Comparison of ENCODE assay signal across 19 mouse cellular contexts in genomic region chr12:105721452-105722132, GRCm38 (mm10). TPM values are rescaled to one million over a fixed set of nuclear protein-coding genes. Genes with fewer than 3 reads are reported as not detected.
DNase-seq lines count a peak whose midpoint lies in the region; ATAC-seq lines count a peak whose summit lies in the region.
"Had no signal": no experiment of that assay in that cellular context is flagged by ENCODE, and none has a peak within 500 bp of the region (broad histone marks: within the 10 kb centered on the region; RNA-seq: fewer than 3 reads in every experiment).

No protein-coding gene starts in this region.

- 50% methylated on average over 14 of the region's 14 CpGs for WGBS in embryonic facial prominence, embryonic 11.5 days
- 66% methylated on average over 14 of the region's 14 CpGs for WGBS in embryonic facial prominence, embryonic 10.5 days
- 41% methylated on average over 14 of the region's 14 CpGs for WGBS in hindbrain, embryonic 10.5 days
- whole genome bisulfite sequencing in midbrain, embryonic 12.5 days: 47% methylated on average over 14 of the region's 14 CpGs
- WGBS in neural tube, embryonic 15.5 days: 36% methylated on average over 14 of the region's 14 CpGs

- ATAC-seq in embryonic facial prominence, embryonic 11.5 days (replicated peaks; ENCODE audit: insufficient number of reproducible peaks, low FRiP score, low TSS enrichment, low read depth): no peak
- ATAC-seq in midbrain, embryonic 12.5 days (ENCODE audit: low FRiP score, low read depth): peak; percentile 52
- no peak for ATAC-seq in neural tube, embryonic 15.5 days (ENCODE audit: low FRiP score)
- ATAC-seq: lung, postnatal 0 days; Patski had no signal

- H3K4me1 ChIP-seq in embryonic facial prominence, embryonic 11.5 days (ENCODE audit: control insufficient read depth, insufficient read depth, low read length): no peaks in the 10 kb centered on the region
- peaks cover 8% of the 10 kb centered on the region; the same call in 1 of the 2 replicates for H3K4me1 ChIP-seq in embryonic facial prominence, embryonic 10.5 days
- H3K4me1 ChIP-seq in hindbrain, embryonic 10.5 days (replicated peaks): peaks cover 9% of the 10 kb centered on the region
- H3K4me1 ChIP-seq in midbrain, embryonic 12.5 days: peaks cover 8% of the 10 kb centered on the region
- peaks cover 10% of the 10 kb centered on the region for H3K4me1 ChIP-seq in neural tube, embryonic 15.5 days
- H3K4me1 ChIP-seq: embryonic facial prominence, embryonic 15.5 days; stomach, embryonic 15.5 days had no signal

- no peak overlapping the region for H3K4me2 ChIP-seq in embryonic facial prominence, embryonic 11.5 days (ENCODE audit: low read depth, low read length)
- H3K4me2 ChIP-seq in midbrain, embryonic 12.5 days (replicated peaks): peak overlapping the region; percentile 14; the same call in 1 of the 2 replicates
- H3K4me2 ChIP-seq in neural tube, embryonic 15.5 days: peak overlapping the region; percentile 9; the same call in 1 of the 2 replicates
- H3K4me2 ChIP-seq: embryonic facial prominence, embryonic 15.5 days; heart, embryonic 11.5 days; liver, embryonic 13.5 days; stomach, embryonic 15.5 days had no signal

- no peak overlapping the region for H3K27ac ChIP-seq in embryonic facial prominence, embryonic 11.5 days (replicated peaks; ENCODE audit: low read depth, low read length)
- H3K27ac ChIP-seq in embryonic facial prominence, embryonic 10.5 days (replicated peaks): no peak overlapping the region
- H3K27ac ChIP-seq in hindbrain, embryonic 10.5 days: no peak overlapping the region
- H3K27ac ChIP-seq in midbrain, embryonic 12.5 days (replicated peaks): peak overlapping the region; percentile 72
- H3K27ac ChIP-seq in neural tube, embryonic 15.5 days (replicated peaks): peak overlapping the region; percentile 58
- H3K27ac ChIP-seq: embryonic facial prominence, embryonic 15.5 days; liver, embryonic 13.5 days; stomach, embryonic 15.5 days had no signal

- H3K4me3 ChIP-seq in embryonic facial prominence, embryonic 11.5 days (ENCODE audit: low read depth, low read length): no peak overlapping the region
- H3K4me3 ChIP-seq in embryonic facial prominence, embryonic 10.5 days: no peak overlapping the region
- H3K4me3 ChIP-seq in hindbrain, embryonic 10.5 days: no peak overlapping the region
- no peak overlapping the region for H3K4me3 ChIP-seq in midbrain, embryonic 12.5 days
- H3K4me3 ChIP-seq in neural tube, embryonic 15.5 days (replicated peaks): no peak overlapping the region
- H3K4me3 ChIP-seq: embryonic facial prominence, embryonic 15.5 days; liver, embryonic 13.5 days; stomach, embryonic 15.5 days had no signal

- H3K27me3 ChIP-seq in embryonic facial prominence, embryonic 11.5 days (ENCODE audit: control insufficient read depth, insufficient read depth, low read length): no peaks in the 10 kb centered on the region
- no peaks in the 10 kb centered on the region for H3K27me3 ChIP-seq in embryonic facial prominence, embryonic 10.5 days (replicated peaks; ENCODE audit: low read depth, poor library complexity, severe bottlenecking)
- no peaks in the 10 kb centered on the region for H3K27me3 ChIP-seq in hindbrain, embryonic 10.5 days (ENCODE audit: insufficient read depth, poor library complexity, severe bottlenecking)
- no peaks in the 10 kb centered on the region for H3K27me3 ChIP-seq in midbrain, embryonic 12.5 days
- H3K27me3 ChIP-seq in neural tube, embryonic 15.5 days (replicated peaks): no peaks in the 10 kb centered on the region
- H3K27me3 ChIP-seq: embryonic facial prominence, embryonic 15.5 days; liver, embryonic 13.5 days; Patski; stomach, embryonic 15.5 days had no signal

- no peaks in the 10 kb centered on the region for H3K36me3 ChIP-seq in embryonic facial prominence, embryonic 11.5 days (replicated peaks; ENCODE audit: control insufficient read depth, insufficient read depth, low read depth, low read length)
- H3K36me3 ChIP-seq in embryonic facial prominence, embryonic 10.5 days (replicated peaks): no peaks in the 10 kb centered on the region
- H3K36me3 ChIP-seq in hindbrain, embryonic 10.5 days: no peaks in the 10 kb centered on the region
- no peaks in the 10 kb centered on the region for H3K36me3 ChIP-seq in midbrain, embryonic 12.5 days
- H3K36me3 ChIP-seq in neural tube, embryonic 15.5 days: no peaks in the 10 kb centered on the region
- H3K36me3 ChIP-seq: embryonic facial prominence, embryonic 15.5 days; liver, embryonic 13.5 days; stomach, embryonic 15.5 days had no signal

- no peaks in the 10 kb centered on the region for H3K9me3 ChIP-seq in embryonic facial prominence, embryonic 11.5 days (replicated peaks; ENCODE audit: control insufficient read depth, low read length)
- no peaks in the 10 kb centered on the region for H3K9me3 ChIP-seq in embryonic facial prominence, embryonic 10.5 days
- H3K9me3 ChIP-seq in hindbrain, embryonic 10.5 days: no peaks in the 10 kb centered on the region
- H3K9me3 ChIP-seq in midbrain, embryonic 12.5 days: no peaks in the 10 kb centered on the region
- no peaks in the 10 kb centered on the region for H3K9me3 ChIP-seq in neural tube, embryonic 15.5 days (replicated peaks)
- H3K9me3 ChIP-seq: embryonic facial prominence, embryonic 15.5 days; liver, embryonic 13.5 days; stomach, embryonic 15.5 days had no signal

- H3K9ac ChIP-seq in embryonic facial prominence, embryonic 11.5 days (replicated peaks; ENCODE audit: low read length): no peak overlapping the region
- H3K9ac ChIP-seq in midbrain, embryonic 12.5 days (replicated peaks): no peak overlapping the region
- H3K9ac ChIP-seq in neural tube, embryonic 15.5 days (replicated peaks): no peak overlapping the region
- H3K9ac ChIP-seq: embryonic facial prominence, embryonic 15.5 days; liver, embryonic 13.5 days; stomach, embryonic 15.5 days had no signal

- peak; percentile 22 for DNase-seq in embryonic facial prominence, embryonic 11.5 days (ENCODE audit: low spot score)
- no peak for DNase-seq in embryonic facial prominence, embryonic 10.5 days (ENCODE audit: low spot score)
- DNase-seq in hindbrain, embryonic 10.5 days (ENCODE audit: low spot score): peak; percentile 27
- no peak for DNase-seq in spleen, postnatal 14 days (ENCODE audit: low spot score in 2 of 2)
- DNase-seq in heart, postnatal 10 days: no peak
- no peak for DNase-seq in heart, postnatal 14 days
- DNase-seq: adrenal gland, postnatal 36 days; cerebellum, postnatal 25 days; gastrocnemius, postnatal 36 days; kidney, adult 2 months; liver, embryonic 13.5 days had no signal

- intact Hi-C loops in heart, postnatal 10 days (cut with DNase I): loop anchor here (10.0 kb wide), 2 partner anchors 47 to 287 kb away; no protein-coding TSS in a partner anchor
- intact Hi-C loops in heart, postnatal 14 days (cut with DNase I): loop anchor here (2.0 to 10.0 kb wide), 3 partner anchors 87 to 287 kb away; no protein-coding TSS in a partner anchor

RNA-seq across cellular contexts. Expression of gene Ak7, which starts 15.8 kb away (rescaled TPM):
- 0.24 TPM in 1 of 2 replicates, not detected in the other for polyA plus RNA-seq in embryonic facial prominence, embryonic 11.5 days (2014; fragmentation: Nextera tagmentation; extraction: Ambion mirVana)
- polyA plus RNA-seq in embryonic facial prominence, embryonic 10.5 days (2016; fragmentation: Nextera tagmentation; extraction: Ambion mirVana): 0.15 and 0.26 TPM in 2 replicates
- polyA plus RNA-seq in hindbrain, embryonic 10.5 days (2016; fragmentation: Nextera tagmentation; extraction: Ambion mirVana): 1.1 and 2.1 TPM in 2 replicates
- 0.50 and 0.67 TPM in 2 replicates for polyA plus RNA-seq in midbrain, embryonic 12.5 days (2016; fragmentation: Nextera tagmentation; extraction: Ambion mirVana)
- polyA plus RNA-seq in neural tube, embryonic 15.5 days (2015; fragmentation: Nextera tagmentation; extraction: Ambion mirVana): 1.6 and 1.7 TPM in 2 replicates
- total RNA-seq in heart, postnatal 10 days (2021): not detected
- under 1 TPM in 1 of 2 experiments, not detected in 1; 0.62 TPM for total RNA-seq in heart, postnatal 14 days (2021)
- total RNA-seq: gastrocnemius, postnatal 36 days; hematopoietic stem cell, adult 5-6 weeks had no signal
- polyA plus RNA-seq: Patski had no signal

RNA-seq across cellular contexts. Expression of gene Atg2b, which starts 36.6 kb away (rescaled TPM):
- polyA plus RNA-seq in embryonic facial prominence, embryonic 11.5 days (2014; fragmentation: Nextera tagmentation; extraction: Ambion mirVana): 11.7 and 12.6 TPM in 2 replicates
- 13.0 and 14.3 TPM in 2 replicates for polyA plus RNA-seq in embryonic facial prominence, embryonic 10.5 days (2016; fragmentation: Nextera tagmentation; extraction: Ambion mirVana)
- 10.7 and 11.4 TPM in 2 replicates for polyA plus RNA-seq in hindbrain, embryonic 10.5 days (2016; fragmentation: Nextera tagmentation; extraction: Ambion mirVana)
- 15.5 and 18.3 TPM in 2 replicates for polyA plus RNA-seq in midbrain, embryonic 12.5 days (2016; fragmentation: Nextera tagmentation; extraction: Ambion mirVana)
- 11.0 and 11.9 TPM in 2 replicates for polyA plus RNA-seq in neural tube, embryonic 15.5 days (2015; fragmentation: Nextera tagmentation; extraction: Ambion mirVana)
- 10 to 100 TPM; 19.4 to 21.1 TPM for total RNA-seq in heart, postnatal 10 days (2021)
- total RNA-seq in heart, postnatal 14 days (2021): 10 to 100 TPM; 19.8 to 20.4 TPM

RNA-seq across cellular contexts. Expression of gene Gskip, which starts 37.0 kb away (rescaled TPM):
- polyA plus RNA-seq in embryonic facial prominence, embryonic 11.5 days (2014; fragmentation: Nextera tagmentation; extraction: Ambion mirVana): 34.5 and 36.2 TPM in 2 replicates
- 37.0 and 39.3 TPM in 2 replicates for polyA plus RNA-seq in embryonic facial prominence, embryonic 10.5 days (2016; fragmentation: Nextera tagmentation; extraction: Ambion mirVana)
- 40.5 and 40.6 TPM in 2 replicates for polyA plus RNA-seq in hindbrain, embryonic 10.5 days (2016; fragmentation: Nextera tagmentation; extraction: Ambion mirVana)
- 37.3 and 38.2 TPM in 2 replicates for polyA plus RNA-seq in midbrain, embryonic 12.5 days (2016; fragmentation: Nextera tagmentation; extraction: Ambion mirVana)
- 27.6 and 28.9 TPM in 2 replicates for polyA plus RNA-seq in neural tube, embryonic 15.5 days (2015; fragmentation: Nextera tagmentation; extraction: Ambion mirVana)
- 10 to 100 TPM in 1 of 2 experiments, 1 to 10 TPM in 1; 7.7 to 11.1 TPM for total RNA-seq in heart, postnatal 10 days (2021)
- 1 to 10 TPM; 7.2 to 7.8 TPM for total RNA-seq in heart, postnatal 14 days (2021)

Comparison
In these comparisons a context has a peak if more than half of its experiments do, and no peak if none do; other contexts are left out.
1. DNase-seq: peak in embryonic facial prominence, embryonic 11.5 days (single experiment) and hindbrain, embryonic 10.5 days (single experiment); none in embryonic facial prominence, embryonic 10.5 days (single experiment), spleen, postnatal 14 days (0 of 2), heart, postnatal 10 days (0 of 2) and heart, postnatal 14 days (0 of 2).
2. H3K27ac ChIP-seq: peak in midbrain, embryonic 12.5 days (single experiment) and neural tube, embryonic 15.5 days (single experiment); none in embryonic facial prominence, embryonic 11.5 days (single experiment), embryonic facial prominence, embryonic 10.5 days (single experiment) and hindbrain, embryonic 10.5 days (single experiment).